Mouse (Mus musculus) cerebellum, adult 9-11 months (tissue): ENCODE measurements around the gene Col5a2.

ENCODE experiments used
- DNase-seq: peaks from one replicate; pipeline ENCODE4 v3.0.0; 2022

The Col5a2 gene

GRCm38 (mm10) chr1:45420554-45420953 is 82.5 kb downstream of the Col5a2 start:
- DNase-seq, result no peak

GRCm38 (mm10) chr1:45419858-45420257 is 83.2 kb downstream of the Col5a2 start:
- no peak for DNase-seq

- DNase-seq, result no peak
These were observed 121.2 kb downstream of the Col5a2 start for GRCm38 (mm10) chr1:45381866-45382265.

- DNase-seq, result no peak
These were observed 122.9 kb downstream of the Col5a2 start for GRCm38 (mm10) chr1:45379992-45380690.

- no peak for DNase-seq
These were observed 137.7 kb downstream of the Col5a2 start for GRCm38 (mm10) chr1:45365427-45365826.

- no peak for DNase-seq
These were observed 139.8 kb downstream of the Col5a2 start for GRCm38 (mm10) chr1:45363274-45363673.

GRCm38 (mm10) chr1:45359673-45360072 is 143.4 kb downstream of the Col5a2 start:
- DNase-seq, result no peak

GRCm38 (mm10) chr1:45359147-45359546 is 143.9 kb downstream of the Col5a2 start:
- DNase-seq, result no peak

GRCm38 (mm10) chr1:45358020-45358419 is 145.1 kb downstream of the Col5a2 start:
- no peak for DNase-seq

GRCm38 (mm10) chr1:45355944-45356343 is 147.1 kb downstream of the Col5a2 start:
- no peak for DNase-seq

GRCm38 (mm10) chr1:45329149-45329548 is 173.9 kb downstream of the Col5a2 start:
- DNase-seq, result no peak
